8 mouse cellular contexts compared by ENCODE assay signal in the genomic region with DNA sequence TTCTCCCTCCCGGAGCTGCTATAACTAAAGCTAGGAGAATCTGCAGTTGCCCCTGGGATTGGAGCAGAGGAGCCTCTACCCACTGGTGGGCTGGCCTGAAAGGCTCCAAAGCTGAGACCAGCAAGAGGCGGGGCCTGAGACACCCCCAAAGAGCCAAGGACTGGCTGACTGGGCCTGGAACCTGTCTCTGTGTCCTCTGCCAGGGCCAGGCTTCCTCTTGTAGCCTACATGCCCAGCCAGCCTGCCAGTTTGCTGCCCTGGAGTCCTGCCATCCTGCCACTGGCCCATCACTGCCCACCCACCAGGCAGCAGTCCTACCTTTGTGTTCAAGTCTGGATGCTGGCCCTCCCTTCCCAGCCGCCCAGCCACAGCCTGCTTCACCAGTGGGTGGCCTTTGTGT.
A peak's percentile ranks its signal among the peaks of the same experiment; 100 is the strongest.
DNase-seq lines count a peak whose midpoint lies in the region; ATAC-seq lines count a peak whose summit lies in the region.
"Had no signal": no experiment of that assay in that cellular context is flagged by ENCODE, and none has a peak within 500 bp of the region (broad histone marks: within the 10 kb centered on the region; RNA-seq: fewer than 3 reads in every experiment).

No protein-coding gene starts in this region.

- no peaks in the 10 kb centered on the region for H3K9me3 ChIP-seq in hindbrain, embryonic 15.5 days
- no peaks in the 10 kb centered on the region for H3K9me3 ChIP-seq in kidney, embryonic 14.5 days (ENCODE audit: control insufficient read depth, low read length)
- H3K9me3 ChIP-seq: heart, embryonic 12.5 days had no signal

- no peak overlapping the region for H3K4me3 ChIP-seq in hindbrain, embryonic 15.5 days
- no peak overlapping the region for H3K4me3 ChIP-seq in kidney, embryonic 14.5 days (ENCODE audit: low read length)
- H3K4me3 ChIP-seq: heart, embryonic 12.5 days had no signal

- ATAC-seq in hindbrain, embryonic 15.5 days (ENCODE audit: low FRiP score, low read depth): peak; percentile 88
- no peak for ATAC-seq in kidney, embryonic 14.5 days (ENCODE audit: low FRiP score, low TSS enrichment)
- no peak for ATAC-seq in erythroid progenitor cell, adult 5-6 weeks (replicated peaks; ENCODE audit: low FRiP score, poor library complexity, severe bottlenecking)

- peak; percentile 82 for DNase-seq in right cerebral cortex, postnatal 10 days (ENCODE audit: low spot score in 2 of 2)
- DNase-seq in right cerebral cortex, adult 2 months (ENCODE audit: low spot score in 2 of 2): no peak
- DNase-seq in cerebellum, postnatal 10 days: peak; percentile 92 to 95
- no peak for DNase-seq in kidney, postnatal 36 days

- H3K36me3 ChIP-seq in hindbrain, embryonic 15.5 days: peaks cover 33% of the 10 kb centered on the region
- peaks cover 41% of the 10 kb centered on the region; the same call in 1 of the 2 replicates for H3K36me3 ChIP-seq in kidney, embryonic 14.5 days (ENCODE audit: control insufficient read depth, insufficient read depth, low read length)

- no peaks in the 10 kb centered on the region for H3K27me3 ChIP-seq in hindbrain, embryonic 15.5 days
- H3K27me3 ChIP-seq in kidney, embryonic 14.5 days (ENCODE audit: control insufficient read depth, insufficient read depth, low read length): no peaks in the 10 kb centered on the region
- H3K27me3 ChIP-seq: heart, embryonic 12.5 days had no signal

- no peaks in the 10 kb centered on the region; the same call in 1 of the 2 replicates for H3K4me1 ChIP-seq in hindbrain, embryonic 15.5 days (replicated peaks)
- no peaks in the 10 kb centered on the region for H3K4me1 ChIP-seq in kidney, embryonic 14.5 days (ENCODE audit: control insufficient read depth, insufficient read depth, low read length)

- no peak overlapping the region for H3K9ac ChIP-seq in hindbrain, embryonic 15.5 days
- no peak overlapping the region for H3K9ac ChIP-seq in kidney, embryonic 14.5 days (ENCODE audit: low read depth, low read length)
- H3K9ac ChIP-seq: heart, embryonic 12.5 days had no signal

- no peak overlapping the region for H3K4me2 ChIP-seq in hindbrain, embryonic 15.5 days
- H3K4me2 ChIP-seq in kidney, embryonic 14.5 days (replicated peaks; ENCODE audit: low read depth, low read length): no peak overlapping the region
- H3K4me2 ChIP-seq: heart, embryonic 12.5 days had no signal

- H3K27ac ChIP-seq in hindbrain, embryonic 15.5 days (replicated peaks): peak overlapping the region; percentile 34
- H3K27ac ChIP-seq in kidney, embryonic 14.5 days (ENCODE audit: low read depth, low read length): no peak overlapping the region

- WGBS in hindbrain, embryonic 15.5 days: 28% methylated on average over 3 of the region's 3 CpGs
- WGBS in kidney, embryonic 14.5 days: 96% methylated on average over 2 of the region's 3 CpGs

Comparison
In these comparisons a context has a peak if more than half of its experiments do, and no peak if none do; other contexts are left out.
1. DNase-seq: peak in right cerebral cortex, postnatal 10 days (2 of 2) and cerebellum, postnatal 10 days (2 of 2); none in right cerebral cortex, adult 2 months (0 of 2) and kidney, postnatal 36 days (0 of 2).